Mouse (Mus musculus): ENCODE data around the gene Rap1b. TPM values are rescaled to one million over a fixed set of nuclear protein-coding genes. Genes with fewer than 3 reads are reported as not detected.

Gene Rap1b
- total RNA-seq, 1 experiment: 49.6 TPM

GRCm38 (mm10) chr10:117846796-117847195 lies 961 bp upstream of the Rap1b start:
- Histone ChIP-seq H3K9me3 (ENCODE audit: control insufficient read depth, insufficient read depth, low read depth, low read length) (no peaks in the 10 kb centered on the region), H3K27ac (ENCODE audit: insufficient read depth, low read depth, low read length, poor library complexity, severe bottlenecking) (no peak overlapping the region), H3K4me1 (ENCODE audit: control insufficient read depth in 2 of 2, insufficient read depth in 2 of 2, low read length in 2 of 2, poor library complexity in 1 of 2) (peaks cover 4 to 7% of the 10 kb centered on the region in 2 experiments; a peak in 2 of 4 replicates), H3K36me3 (ENCODE audit: control insufficient read depth, insufficient read depth, low read length, poor library complexity, severe bottlenecking) (no peaks in the 10 kb centered on the region), H3K9ac (ENCODE audit: insufficient read depth, low read depth, low read length, poor library complexity, severe bottlenecking) (no peak overlapping the region), H3K4me3 (ENCODE audit: insufficient read depth in 1 of 2, low read depth in 1 of 2, low read length in 2 of 2, poor library complexity in 1 of 2, severe bottlenecking in 1 of 2) (peak overlapping the region in 1 of 2 experiments; percentile 82; a peak in 1 of 4 replicates)
- TF ChIP-seq MAFK (IDR thresholded peaks at IDR 0.05; ENCODE audit: insufficient read depth, low read depth, low read length): no peak
- TF ChIP-seq ZNF384 (IDR thresholded peaks at IDR 0.05; ENCODE audit: low read depth, low read length): no peak
- no peak for TF ChIP-seq ZC3H11A (IDR thresholded peaks at IDR 0.05; ENCODE audit: borderline replicate concordance, low read depth, low read length)
- no peak for TF ChIP-seq HCFC1 (IDR thresholded peaks at IDR 0.05; ENCODE audit: borderline replicate concordance, insufficient read depth, low read length)
- TF ChIP-seq CHD2 (IDR thresholded peaks at IDR 0.05; ENCODE audit: low read depth, low read length): no peak
- no peak for DNase-seq (ENCODE audit: low read depth, low spot score)
- in situ Hi-C loops (cut with MboI; ENCODE audit: low sequenced_read_pairs in 2 of 2, unreplicated experiment in 2 of 2): no loop called here

GRCm38 (mm10) chr10:117846260-117846632 lies 411 bp upstream of the Rap1b start:
- H3K27ac ChIP-seq (ENCODE audit: insufficient read depth, low read depth, low read length, poor library complexity, severe bottlenecking): no peak overlapping the region
- peaks cover 4 to 7% of the 10 kb centered on the region in 2 experiments; a peak in 2 of 4 replicates for H3K4me1 ChIP-seq (ENCODE audit: control insufficient read depth in 2 of 2, insufficient read depth in 2 of 2, low read length in 2 of 2, poor library complexity in 1 of 2)
- H3K36me3 ChIP-seq (ENCODE audit: control insufficient read depth, insufficient read depth, low read length, poor library complexity, severe bottlenecking): no peaks in the 10 kb centered on the region
- H3K4me3 ChIP-seq (ENCODE audit: insufficient read depth in 1 of 2, low read depth in 1 of 2, low read length in 2 of 2, poor library complexity in 1 of 2, severe bottlenecking in 1 of 2): peak overlapping the region; percentile 82 to 99
- in situ Hi-C loops (cut with MboI; ENCODE audit: low sequenced_read_pairs in 2 of 2, unreplicated experiment in 2 of 2): no loop called here
- no peak for TF ChIP-seq ZNF384 (IDR thresholded peaks at IDR 0.05; ENCODE audit: low read depth, low read length)
- H3K9ac ChIP-seq (ENCODE audit: insufficient read depth, low read depth, low read length, poor library complexity, severe bottlenecking): peak overlapping the region; percentile 85
- DNase-seq (ENCODE audit: low read depth, low spot score): no peak
- H3K9me3 ChIP-seq (ENCODE audit: control insufficient read depth, insufficient read depth, low read depth, low read length): no peaks in the 10 kb centered on the region

DNA sequence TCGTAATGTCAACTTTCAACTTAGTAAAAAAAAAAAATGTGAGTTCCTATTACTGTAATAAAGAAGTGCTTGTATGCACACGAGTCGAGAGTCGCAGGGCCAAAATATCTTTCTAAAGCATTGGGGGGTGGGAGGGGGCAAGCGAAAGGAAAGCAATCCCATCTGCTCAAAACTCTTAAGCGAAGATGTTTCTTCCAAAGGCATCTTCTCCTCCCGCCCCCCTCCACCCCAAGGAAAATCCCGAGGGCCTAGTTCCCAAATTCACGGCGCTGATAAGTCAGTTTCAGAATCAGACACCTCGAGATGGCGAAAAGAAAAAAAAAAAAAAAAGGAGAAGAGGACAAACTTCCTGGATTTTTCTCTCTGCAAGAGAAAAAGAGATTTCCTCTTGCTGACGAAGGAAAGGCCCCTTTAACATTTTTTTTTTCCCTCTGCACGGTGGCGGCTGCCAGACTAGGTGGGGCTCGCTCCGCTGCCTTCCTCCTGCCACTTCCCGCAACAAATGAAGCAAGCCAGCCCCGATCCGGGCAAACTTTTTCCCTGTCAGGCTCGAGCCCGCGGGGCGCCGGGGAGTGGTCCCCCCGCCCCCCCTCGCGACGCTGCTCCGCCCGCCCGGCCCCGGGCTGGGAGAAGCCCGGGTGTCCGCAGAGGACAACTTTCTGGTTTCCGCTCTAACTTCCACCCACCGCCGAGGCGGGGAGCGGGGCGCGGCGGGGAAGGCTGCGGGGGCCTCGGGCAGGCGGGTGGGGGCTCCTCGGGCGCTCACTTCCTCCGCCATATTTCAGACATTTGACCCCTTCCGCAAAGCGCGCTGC lies 846 bp downstream of the Rap1b start:
- peaks cover 4 to 7% of the 10 kb centered on the region in 2 experiments; a peak in 2 of 4 replicates for H3K4me1 ChIP-seq (ENCODE audit: control insufficient read depth in 2 of 2, insufficient read depth in 2 of 2, low read length in 2 of 2, poor library complexity in 1 of 2)
- peak overlapping the region; percentile 88 for H3K27ac ChIP-seq (ENCODE audit: insufficient read depth, low read depth, low read length, poor library complexity, severe bottlenecking)
- TF ChIP-seq ZNF384 (IDR thresholded peaks at IDR 0.05; ENCODE audit: low read depth, low read length) (peak; percentile 85), MAFK (IDR thresholded peaks at IDR 0.05; ENCODE audit: insufficient read depth, low read depth, low read length) (no peak)
- H3K9me3 ChIP-seq (ENCODE audit: control insufficient read depth, insufficient read depth, low read depth, low read length): no peaks in the 10 kb centered on the region
- H3K4me3 ChIP-seq (ENCODE audit: insufficient read depth in 1 of 2, low read depth in 1 of 2, low read length in 2 of 2, poor library complexity in 1 of 2, severe bottlenecking in 1 of 2): peak overlapping the region; percentile 77 to 99
- H3K36me3 ChIP-seq (ENCODE audit: control insufficient read depth, insufficient read depth, low read length, poor library complexity, severe bottlenecking): no peaks in the 10 kb centered on the region
- H3K9ac ChIP-seq (ENCODE audit: insufficient read depth, low read depth, low read length, poor library complexity, severe bottlenecking): peak overlapping the region; percentile 97
- no peak for DNase-seq (ENCODE audit: low read depth, low spot score)
- in situ Hi-C loops (cut with MboI; ENCODE audit: low sequenced_read_pairs in 2 of 2, unreplicated experiment in 2 of 2): no loop called here

DNA sequence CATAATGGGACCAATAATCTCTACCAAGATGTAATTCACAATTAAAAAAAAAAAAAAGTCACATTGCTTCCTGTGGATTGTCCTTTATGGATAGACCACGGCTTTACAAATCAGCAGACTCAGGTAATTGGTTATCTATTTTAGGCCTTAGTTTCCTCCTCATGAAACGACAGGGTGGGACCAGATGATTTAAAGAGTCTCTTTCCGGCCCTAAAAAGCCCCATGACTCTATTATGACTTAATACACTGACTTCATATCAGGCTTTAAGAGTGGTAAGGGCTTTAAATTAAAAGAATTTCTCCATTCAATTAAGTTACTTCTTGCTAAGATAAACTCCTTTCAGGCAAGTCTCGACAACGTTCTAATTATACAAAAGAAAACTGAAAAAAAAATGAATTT lies 1.6 kb downstream of the Rap1b start:
- H3K4me1 ChIP-seq (ENCODE audit: control insufficient read depth in 2 of 2, insufficient read depth in 2 of 2, low read length in 2 of 2, poor library complexity in 1 of 2): peaks cover 4 to 7% of the 10 kb centered on the region in 2 experiments; a peak in 2 of 4 replicates
- no peaks in the 10 kb centered on the region for H3K36me3 ChIP-seq (ENCODE audit: control insufficient read depth, insufficient read depth, low read length, poor library complexity, severe bottlenecking)
- peak overlapping the region; percentile 77 to 99; a peak in 3 of 4 replicates for H3K4me3 ChIP-seq (ENCODE audit: insufficient read depth in 1 of 2, low read depth in 1 of 2, low read length in 2 of 2, poor library complexity in 1 of 2, severe bottlenecking in 1 of 2)
- no peak for DNase-seq (ENCODE audit: low read depth, low spot score)
- in situ Hi-C loops (cut with MboI; ENCODE audit: low sequenced_read_pairs in 2 of 2, unreplicated experiment in 2 of 2): no loop called here
- no peak overlapping the region; the same call in 1 of the 2 replicates for H3K27ac ChIP-seq (ENCODE audit: insufficient read depth, low read depth, low read length, poor library complexity, severe bottlenecking)
- no peak overlapping the region; the same call in 1 of the 2 replicates for H3K9ac ChIP-seq (ENCODE audit: insufficient read depth, low read depth, low read length, poor library complexity, severe bottlenecking)
- TF ChIP-seq HCFC1 (IDR thresholded peaks at IDR 0.05; ENCODE audit: borderline replicate concordance, insufficient read depth, low read length) (no peak), MAFK (IDR thresholded peaks at IDR 0.05; ENCODE audit: insufficient read depth, low read depth, low read length) (no peak), ZNF384 (IDR thresholded peaks at IDR 0.05; ENCODE audit: low read depth, low read length) (no peak), ZC3H11A (IDR thresholded peaks at IDR 0.05; ENCODE audit: borderline replicate concordance, low read depth, low read length) (no peak), CHD2 (IDR thresholded peaks at IDR 0.05; ENCODE audit: low read depth, low read length) (no peak)
- no peaks in the 10 kb centered on the region for H3K9me3 ChIP-seq (ENCODE audit: control insufficient read depth, insufficient read depth, low read depth, low read length)
